Mouse (Mus musculus) hematopoietic stem cell, adult 5-6 weeks (primary cell): ENCODE data around the gene Tenm3. TPM values are rescaled to one million over a fixed set of nuclear protein-coding genes. Genes with fewer than 3 reads are reported as not detected.

Experiments used
- ATAC-seq, 2 experiments: fragments of 125-278 bp in 1 of 2; replicated peaks in 1 of 2; 2 replicates each; pipeline ENCODE4 v1.8.0; 2016 to 2017; ENCODE audit warnings: inconsistent platforms in 2 of 2, mild to moderate bottlenecking in 2 of 2, moderate number of reproducible peaks in 2 of 2, low read depth in 1 of 2, moderate TSS enrichment in 1 of 2; ENCODE audit not compliant: low FRiP score in 2 of 2, poor library complexity in 2 of 2, severe bottlenecking in 2 of 2, insufficient read depth in 1 of 2, low TSS enrichment in 1 of 2
- total RNA-seq: library from RNA; stranded (forward); fragments of 172-1452, 232-1000 nt; gene quantifications from 2 replicates; pipeline ENCODE4 v1.2.3, GENCODE M21; 2017

Gene Tenm3
- total RNA-seq, 1 experiment from 2014 or later, result not detected

DNA sequence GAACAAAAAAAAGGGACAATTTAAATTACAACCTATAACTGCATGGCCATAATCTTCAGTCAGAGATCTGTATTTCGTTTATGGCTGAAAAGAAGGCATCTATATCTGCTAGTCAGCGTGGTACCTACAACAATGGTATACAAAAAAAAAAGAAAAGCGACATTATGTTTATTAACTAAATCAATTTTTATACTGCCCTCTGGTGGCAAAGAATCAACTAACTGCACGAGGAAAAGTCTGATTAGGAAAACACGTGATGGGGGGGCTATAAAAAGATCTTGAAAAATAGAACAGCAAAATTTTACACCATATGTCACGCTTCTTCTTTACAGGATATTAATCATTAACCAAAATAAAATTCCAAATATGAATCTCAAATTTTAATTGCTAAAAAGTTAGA, 316.3 kb downstream of the Tenm3 start:
- ATAC-seq, result no peak

DNA sequence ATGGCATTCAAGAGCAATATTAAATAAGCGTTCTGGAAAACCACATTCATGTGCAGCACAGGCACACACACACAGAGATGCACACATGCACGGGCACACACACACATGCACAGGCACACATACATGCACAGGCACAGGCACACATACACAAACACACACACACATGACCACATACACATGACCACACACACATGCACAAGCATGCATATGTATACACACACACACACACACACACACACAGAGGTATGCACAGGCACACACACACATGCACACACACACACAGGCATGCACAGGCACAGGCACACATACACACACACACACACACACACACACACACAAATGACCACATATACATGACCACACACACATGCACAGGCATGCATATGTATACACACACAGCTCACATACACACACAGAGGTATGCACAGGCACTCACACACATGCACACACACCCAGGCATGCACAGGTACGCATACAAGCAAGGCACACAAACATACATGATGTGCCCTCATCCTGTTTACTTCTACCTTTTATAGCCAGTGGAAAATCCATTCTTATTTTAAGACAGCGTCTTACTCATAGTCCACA, 321.1 kb downstream of the Tenm3 start:
- no peak for ATAC-seq

DNA sequence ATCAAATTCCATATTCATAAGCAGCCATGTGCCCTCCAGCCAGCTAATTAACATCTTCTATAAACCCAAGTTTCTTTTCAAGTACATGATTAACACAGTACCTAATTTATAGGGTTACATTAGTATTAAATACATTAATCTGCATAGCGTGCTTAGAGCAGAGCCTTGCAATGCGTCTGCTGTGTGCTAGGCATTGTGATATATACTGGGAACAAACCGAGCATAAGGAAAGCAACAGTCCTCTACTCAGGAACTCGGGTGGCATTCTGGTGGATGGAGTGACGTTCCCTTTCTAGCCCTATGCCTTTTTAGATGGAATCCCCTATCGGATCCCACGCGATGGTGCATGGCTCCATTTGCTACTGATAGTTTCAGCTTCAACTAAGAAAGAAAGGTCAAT, 321.7 kb downstream of the Tenm3 start:
- ATAC-seq, result no peak

DNA sequence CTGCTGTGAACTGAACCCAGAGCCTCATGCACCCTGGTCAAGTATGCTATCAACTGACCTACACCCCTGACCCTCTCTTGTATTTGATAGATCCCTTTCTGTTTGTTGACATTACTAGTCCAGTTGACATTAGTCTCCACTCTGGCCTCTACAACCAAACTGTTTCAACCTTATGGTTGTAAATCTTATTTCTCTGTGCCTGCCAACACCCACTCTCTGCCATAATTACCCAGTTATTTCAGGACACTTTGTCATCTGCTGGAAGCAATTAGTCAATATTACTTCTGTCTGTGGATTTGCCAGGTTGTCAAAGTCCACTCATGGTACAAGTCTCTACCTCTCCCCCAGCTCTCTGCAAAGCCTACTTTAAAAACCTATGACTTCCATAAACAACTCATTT, 326.3 kb downstream of the Tenm3 start:
- ATAC-seq, result no peak

DNA sequence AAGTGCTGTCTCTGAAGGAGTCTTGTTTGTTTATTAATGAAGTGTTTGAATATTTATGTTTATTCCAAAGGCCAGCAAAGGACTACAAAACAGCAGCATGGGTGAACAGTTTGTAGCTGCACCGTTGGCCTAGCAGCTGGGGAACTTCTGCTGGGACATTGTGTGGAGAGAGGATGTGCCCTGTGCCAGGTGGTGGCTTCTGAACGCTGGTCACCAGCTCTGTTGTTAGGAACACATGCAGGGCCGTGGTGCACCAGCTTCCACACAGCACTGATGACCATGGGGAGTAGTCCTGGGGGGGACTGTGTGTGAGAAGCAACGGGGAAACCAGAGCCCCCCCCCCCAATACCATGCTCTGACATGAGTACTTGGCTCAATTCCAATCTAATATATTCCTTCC, 329.5 kb downstream of the Tenm3 start:
- ATAC-seq, result no peak

DNA sequence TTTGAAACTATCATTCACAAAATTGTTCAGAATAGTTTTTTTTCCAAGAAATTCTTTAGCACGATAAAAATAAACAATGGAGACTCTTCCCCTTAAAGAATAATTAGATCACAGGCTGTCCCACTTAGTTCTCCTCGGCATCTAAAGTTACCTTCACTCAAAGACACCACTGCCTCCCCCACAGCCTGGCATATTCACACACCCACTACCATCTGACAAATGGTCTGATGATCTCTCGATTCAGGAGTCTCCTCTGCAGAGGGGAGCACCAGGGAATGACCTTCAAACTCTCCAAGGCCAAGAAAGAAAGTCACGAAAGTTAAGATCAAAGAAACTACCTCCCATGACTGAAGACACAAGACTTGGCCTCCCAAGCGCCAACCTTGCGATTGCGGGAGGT, 329.9 kb downstream of the Tenm3 start:
- no peak for ATAC-seq

DNA sequence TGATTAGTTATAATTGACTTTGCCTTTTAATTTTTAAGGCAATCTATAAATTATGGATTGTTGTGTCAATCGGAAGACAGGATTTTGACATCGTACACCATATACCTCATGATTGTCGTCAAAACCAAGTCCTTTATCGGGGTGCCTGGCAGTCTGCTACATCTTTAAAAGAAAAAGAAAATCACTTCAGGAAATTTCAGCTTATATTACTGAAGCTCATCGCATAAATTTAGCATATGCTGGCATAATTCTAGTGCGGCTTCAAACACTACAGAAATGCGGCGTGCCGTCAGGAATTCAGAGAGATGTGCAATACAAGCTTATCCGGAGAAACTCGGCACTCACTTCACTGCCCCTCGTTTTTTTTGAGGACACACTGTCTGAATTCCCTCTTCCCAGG, 332.2 kb downstream of the Tenm3 start:
- no peak for ATAC-seq

DNA sequence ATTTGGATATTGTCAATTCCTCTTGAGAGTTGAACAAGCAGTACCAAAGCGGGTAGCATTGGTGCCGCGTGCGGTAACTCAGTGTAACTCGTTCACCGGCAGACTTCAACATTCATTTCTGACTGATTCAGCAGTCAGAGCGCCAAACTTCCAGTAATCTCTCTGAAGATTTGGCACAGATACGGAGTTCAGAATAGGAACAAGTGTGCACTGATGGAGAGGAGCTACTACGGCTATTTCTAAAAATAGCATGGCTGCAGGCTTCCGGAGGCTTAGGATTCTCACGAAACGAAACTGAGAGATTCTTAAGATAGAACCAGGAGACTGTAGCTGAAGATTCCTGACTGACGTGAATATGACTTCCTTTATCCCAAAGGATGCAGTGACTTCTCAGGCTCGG, 332.6 kb downstream of the Tenm3 start:
- no peak for ATAC-seq

DNA sequence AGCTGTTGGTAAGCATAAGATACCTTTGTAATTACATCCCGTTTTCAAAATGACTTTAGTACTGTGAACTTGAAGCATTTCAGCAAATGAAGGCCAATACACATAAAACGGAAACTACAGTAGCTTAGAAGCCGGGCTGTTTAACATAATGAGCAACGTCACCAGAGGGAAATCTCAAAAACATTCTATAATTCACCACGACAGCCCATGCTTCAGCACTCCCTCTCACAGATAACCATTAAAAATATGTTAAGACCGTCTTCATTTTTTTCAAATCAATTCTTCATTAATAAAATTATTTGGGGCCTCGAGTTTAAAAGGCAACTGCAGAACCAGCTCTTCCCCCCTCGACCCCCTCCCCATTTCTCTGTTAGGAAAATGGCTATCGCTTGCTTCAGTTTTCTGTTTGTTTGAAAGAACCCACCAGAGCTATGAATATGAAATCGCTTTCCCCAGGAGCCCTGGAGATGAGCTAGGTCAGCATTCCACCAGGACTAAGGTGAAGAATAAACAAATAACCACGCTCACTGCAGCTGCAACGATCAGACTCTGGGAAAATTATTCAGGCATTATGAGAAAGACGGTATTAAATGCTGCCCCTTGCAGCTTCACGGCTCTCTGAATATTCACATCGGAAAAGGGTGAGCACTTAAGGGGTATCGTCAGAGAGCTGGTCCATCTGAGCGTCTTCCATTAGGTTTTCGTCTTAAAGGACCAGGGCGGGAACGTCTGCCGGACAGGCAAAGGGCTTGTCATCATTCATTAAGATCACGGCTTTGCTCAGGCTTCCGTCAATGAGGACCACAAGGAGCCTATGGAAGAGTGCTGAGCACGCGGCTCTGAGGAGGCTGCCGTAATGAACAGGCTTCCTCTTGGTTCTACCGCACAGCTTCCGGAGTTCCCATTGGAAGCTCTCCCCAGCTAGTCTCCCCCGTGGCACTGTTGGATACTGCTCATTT, 334.8 kb downstream of the Tenm3 start:
- no peak for ATAC-seq

DNA sequence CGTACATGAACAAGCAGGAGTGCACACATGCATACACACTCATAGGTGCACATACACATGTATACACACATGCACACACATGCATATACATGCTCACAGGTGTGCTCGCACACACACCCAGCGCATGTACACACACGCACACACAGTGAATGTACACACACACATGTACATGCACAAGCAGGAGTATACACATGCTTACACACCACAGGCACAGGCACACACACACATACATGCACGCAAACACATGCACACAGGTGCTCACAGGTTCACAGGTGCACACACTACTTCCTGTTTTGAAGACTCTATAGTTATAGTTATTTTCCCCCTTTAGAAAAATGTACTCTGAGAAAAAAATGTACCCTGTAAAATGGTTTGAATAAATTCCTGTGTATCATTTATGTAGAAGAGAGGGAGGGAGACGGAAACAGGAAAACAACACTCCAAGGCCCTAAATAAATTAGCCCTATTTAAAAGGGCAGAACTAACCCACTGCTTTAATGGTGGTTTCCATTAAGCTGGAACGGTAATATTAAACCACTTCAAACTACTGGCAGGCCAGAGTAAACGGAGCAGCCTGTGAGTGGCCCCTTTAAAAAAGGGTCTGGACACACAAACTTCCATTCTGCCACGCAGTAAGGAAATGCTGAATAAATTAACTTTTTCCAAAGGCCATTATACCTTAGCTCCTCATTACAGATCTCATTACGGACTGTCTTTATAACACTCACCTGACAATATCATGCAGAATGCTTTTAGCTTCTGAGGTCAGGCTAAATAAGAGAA, 335.8 kb downstream of the Tenm3 start:
- ATAC-seq, result no peak

DNA sequence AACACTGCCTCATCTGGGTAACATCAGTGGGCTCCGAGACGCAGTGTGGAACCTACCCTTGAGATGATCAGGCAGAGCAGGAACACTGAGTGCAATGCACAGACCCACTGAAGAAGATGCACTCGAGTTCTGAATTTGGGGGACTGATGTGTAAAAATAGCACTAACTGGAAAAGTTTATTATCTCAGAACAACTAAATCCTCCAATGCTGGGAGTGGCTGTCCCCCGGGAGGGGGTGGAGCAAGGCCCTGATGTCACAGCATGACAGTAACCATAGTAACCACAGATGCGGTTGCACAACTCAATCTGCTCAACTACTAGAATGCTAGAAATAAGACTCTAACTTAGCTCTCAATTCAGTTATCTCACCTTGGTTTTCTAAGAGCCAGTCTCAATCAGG, 351.3 kb downstream of the Tenm3 start:
- ATAC-seq, result no peak

DNA sequence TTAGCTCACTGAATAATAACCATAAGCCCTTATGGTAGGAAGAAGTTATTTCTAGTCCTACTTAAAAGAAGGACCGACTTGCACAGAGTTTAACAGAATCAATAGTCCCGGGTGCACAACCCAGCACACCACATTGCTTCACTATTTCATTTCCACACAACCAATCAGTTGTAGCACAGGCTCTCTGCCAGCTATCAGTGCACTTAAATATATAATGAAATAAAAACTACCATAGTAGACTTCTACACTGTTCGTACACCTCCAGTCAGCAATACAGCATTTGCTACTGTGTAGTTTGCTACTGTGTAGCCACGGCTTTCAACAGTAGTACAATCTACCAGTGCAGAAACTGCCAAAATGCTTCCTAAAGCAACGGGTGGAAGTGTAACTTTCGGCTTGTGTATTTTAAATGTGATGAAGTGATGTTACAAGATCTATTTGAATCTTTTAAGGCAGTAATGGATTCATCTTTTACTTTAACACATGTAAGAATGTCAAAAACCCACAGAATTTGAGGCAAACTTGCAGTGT, 353.1 kb downstream of the Tenm3 start:
- no peak for ATAC-seq

DNA sequence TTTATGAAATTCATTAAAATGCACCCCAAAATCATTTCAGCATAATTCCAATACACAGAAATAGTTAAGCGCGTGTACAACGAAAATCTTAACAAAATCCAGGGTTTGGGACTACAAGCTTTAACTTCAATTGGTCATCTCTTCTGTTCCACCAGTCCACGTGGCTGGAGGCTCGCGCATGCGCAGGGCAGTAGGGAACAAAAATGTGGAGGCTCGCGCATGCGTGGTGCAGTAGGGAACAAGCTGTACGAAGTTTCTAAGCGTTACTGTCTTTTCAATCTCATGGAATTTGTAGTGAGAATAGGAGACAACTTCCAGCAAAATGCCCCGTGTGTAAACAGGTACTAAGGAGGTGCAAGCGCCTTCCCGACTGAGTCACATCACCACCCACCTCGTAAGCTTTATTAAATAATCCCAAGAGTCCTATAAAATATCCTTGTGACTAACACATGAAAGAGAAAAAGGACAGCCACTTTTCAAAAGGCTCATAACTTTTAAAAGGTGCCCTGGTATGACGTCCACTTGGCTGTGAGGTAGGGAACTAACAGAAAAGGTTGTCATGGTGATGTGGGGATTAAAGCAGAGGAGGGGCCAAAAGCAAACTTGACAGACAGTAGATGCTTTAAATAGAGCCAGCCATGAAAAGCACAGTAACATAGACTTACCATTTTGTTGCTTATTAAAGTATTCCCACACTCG, 353.7 kb downstream of the Tenm3 start:
- no peak for ATAC-seq

DNA sequence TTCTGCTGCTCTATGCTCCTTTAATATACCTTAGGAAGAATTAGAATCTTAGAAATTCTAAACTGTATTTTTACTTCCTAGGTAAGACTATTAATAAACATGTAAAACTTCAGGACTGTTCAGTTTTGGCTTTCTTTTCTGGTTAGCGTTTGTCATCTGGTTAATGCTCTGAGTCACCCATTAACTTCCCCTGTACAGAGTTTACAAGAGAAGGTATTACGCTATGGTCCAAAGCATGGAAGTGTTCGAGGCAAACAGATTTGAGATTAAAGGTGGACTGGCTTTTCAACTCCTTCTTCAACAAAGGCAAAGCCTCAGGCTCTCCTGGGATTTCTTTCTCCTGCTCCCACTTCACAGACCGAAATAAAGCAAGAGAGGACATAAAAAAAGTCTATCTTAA, 354.3 kb downstream of the Tenm3 start:
- no peak for ATAC-seq

DNA sequence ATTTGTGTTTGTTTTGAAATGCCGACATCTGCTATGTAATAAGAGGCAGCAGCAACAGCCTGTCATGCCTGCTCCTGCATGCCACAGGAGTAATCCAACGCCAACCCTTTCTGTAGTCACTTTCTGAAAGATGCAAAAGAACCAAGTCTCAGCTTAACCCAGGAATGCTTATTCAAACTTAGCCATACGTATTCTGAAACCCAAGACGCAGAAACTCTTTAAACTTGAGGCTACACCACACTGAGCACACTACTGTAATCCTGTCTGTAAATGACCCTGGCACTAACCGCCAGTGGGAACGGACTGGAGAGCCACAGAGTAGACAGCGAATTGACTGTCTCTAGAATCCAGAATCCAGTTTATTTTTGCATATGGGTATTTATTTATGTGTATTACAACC, 354.9 kb downstream of the Tenm3 start:
- no peak for ATAC-seq

DNA sequence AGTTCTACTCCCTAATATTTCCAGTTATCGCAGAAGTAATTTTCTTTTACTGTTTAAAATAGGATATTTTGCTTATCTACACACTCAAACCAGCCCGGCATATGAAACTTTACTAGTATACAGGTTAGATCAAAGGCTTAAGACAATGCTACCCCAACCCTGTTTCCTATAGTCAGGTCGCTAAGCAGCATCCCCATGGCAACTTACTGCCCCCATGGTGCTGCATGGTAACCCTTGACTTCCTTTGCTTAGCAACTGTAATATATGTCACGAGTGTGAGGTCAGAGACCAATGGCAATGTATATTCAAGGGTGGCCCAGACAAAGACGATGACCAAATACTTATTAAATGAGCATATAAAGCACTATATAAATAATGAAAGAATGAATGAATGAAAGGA, 359.6 kb downstream of the Tenm3 start:
- no peak for ATAC-seq
